Mouse (Mus musculus) B cell, adult 67 days (primary cell): ENCODE measurements around the gene Scg2. TPM values are rescaled to one million over a fixed set of nuclear protein-coding genes. Genes with fewer than 3 reads are reported as not detected.

Source experiments
- total RNA-seq, 2 experiments: library from RNA; stranded (reverse); gene quantifications; 4 replicates each; pipeline ENCODE4 v1.2.4; 2023

Scg2 gene
- not detected for total RNA-seq

DNA sequence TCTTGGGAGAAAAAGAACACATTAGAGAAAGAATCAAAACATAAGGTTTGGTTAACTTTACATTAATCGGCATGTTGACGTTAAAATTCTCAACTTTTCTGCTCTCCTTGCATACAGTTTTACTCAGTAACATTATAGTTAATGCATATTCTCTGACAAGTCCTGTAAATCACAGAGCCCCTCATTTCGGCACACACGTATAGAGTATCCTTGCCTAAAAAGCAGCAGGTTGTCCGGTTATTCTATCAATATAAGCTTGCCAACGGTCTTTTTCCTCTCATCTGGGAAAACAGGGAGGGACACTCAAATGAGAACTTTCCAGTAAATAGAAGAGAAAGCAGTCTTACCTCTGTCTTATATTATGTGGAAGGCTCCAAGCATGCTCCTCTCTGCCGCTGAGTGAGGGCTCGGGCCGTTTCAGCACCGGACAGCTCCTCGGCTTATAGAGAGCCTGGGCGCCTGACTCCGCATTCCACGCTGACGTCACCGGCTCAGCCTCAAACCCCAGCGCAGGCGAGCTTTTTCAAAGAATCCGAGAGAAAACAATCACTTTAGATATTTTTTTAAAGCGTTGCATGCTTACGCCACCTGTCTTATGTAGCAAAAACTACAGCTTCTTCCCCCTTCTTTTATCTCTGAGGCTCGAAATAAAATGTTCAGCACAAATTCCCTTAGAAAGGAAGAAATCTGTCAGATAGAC is at the start of gene Scg2:
Scg2 (minus strand) TSS at position 512 of the 700 bp plus-strand sequence.

Other genes with a start within 250 kb of the Scg2 start
- 10 to 100 TPM; 33.2 to 38.4 TPM for gene Ap1s3, start 231.9 kb upstream of the Scg2 start, total RNA-seq